Mouse (Mus musculus): Measurements from ENCODE around the gene Ksr1. TPM values are rescaled to one million over a fixed set of nuclear protein-coding genes. Genes with fewer than 3 reads are reported as not detected.

Ksr1 gene
- polyA plus RNA-seq, 1 experiment from 2014 or later = 3.9 TPM

- no peak for ATAC-seq (ENCODE audit: insufficient number of reproducible peaks, insufficient read depth, low FRiP score, low TSS enrichment)
- 96% methylated on average over 10 of the region's 13 CpGs for WGBS
- Histone ChIP-seq H3K4me2 (replicated peaks) (no peak overlapping the region), H3K9ac (no peak overlapping the region), H3K4me1 (peaks cover 9% of the 10 kb centered on the region), H3K4me3 (no peak overlapping the region), H3K9me3 (no peaks in the 10 kb centered on the region), H3K27ac (0 out of 2 replicates have a peak overlapping the region, but pooled peaks have one; percentile 46), H3K36me3 (no peaks in the 10 kb centered on the region), H3K27me3 (no peaks in the 10 kb centered on the region)
These were observed 11.1 kb downstream of the Ksr1 start for GRCm38 (mm10) chr11:79135105-79135503.

GRCm38 (mm10) chr11:79134416-79135104, 11.6 kb downstream of the Ksr1 start:
- Histone ChIP-seq H3K4me3 (no peak overlapping the region), H3K27ac (no peak overlapping the region), H3K9me3 (no peaks in the 10 kb centered on the region), H3K27me3 (no peaks in the 10 kb centered on the region), H3K4me1 (peaks cover 9% of the 10 kb centered on the region), H3K36me3 (no peaks in the 10 kb centered on the region), H3K4me2 (replicated peaks) (no peak overlapping the region), H3K9ac (no peak overlapping the region)
- ATAC-seq (ENCODE audit: insufficient number of reproducible peaks, insufficient read depth, low FRiP score, low TSS enrichment) = no peak
- 82% methylated on average over 13 of the region's 13 CpGs for WGBS

- Histone ChIP-seq H3K36me3 (no peaks in the 10 kb centered on the region), H3K4me2 (replicated peaks) (no peak overlapping the region), H3K9me3 (no peaks in the 10 kb centered on the region), H3K27ac (no peak overlapping the region), H3K27me3 (no peaks in the 10 kb centered on the region), H3K4me1 (peaks cover 9% of the 10 kb centered on the region), H3K9ac (no peak overlapping the region), H3K4me3 (no peak overlapping the region)
- ATAC-seq (ENCODE audit: insufficient number of reproducible peaks, insufficient read depth, low FRiP score, low TSS enrichment) = no peak
- 79% methylated on average over 9 of the region's 9 CpGs for WGBS
These were observed 12.2 kb downstream of the Ksr1 start for GRCm38 (mm10) chr11:79133961-79134360.

DNA sequence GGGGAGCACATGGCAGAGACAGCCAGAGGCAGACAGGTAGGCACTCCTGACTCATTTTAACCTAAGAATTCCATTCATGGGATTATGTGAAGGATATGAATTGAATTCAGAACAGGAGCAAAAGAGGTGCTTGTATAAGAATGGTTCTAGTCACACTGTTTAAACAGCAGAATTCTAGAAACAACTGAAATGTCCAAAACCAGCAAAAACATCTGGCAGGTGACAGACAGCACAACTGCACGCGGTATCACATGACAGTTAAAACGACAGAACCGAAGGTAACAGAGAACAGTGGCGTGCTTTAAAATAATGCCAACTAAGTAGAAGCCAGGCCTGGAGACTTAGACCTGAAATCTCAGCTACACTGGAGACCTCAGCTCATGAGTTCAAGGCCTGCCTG, 13.2 kb downstream of the Ksr1 start:
- peaks cover 9% of the 10 kb centered on the region for H3K4me1 ChIP-seq
- H3K9ac ChIP-seq = no peak overlapping the region
- no peak overlapping the region for H3K27ac ChIP-seq
- H3K4me2 ChIP-seq (replicated peaks) = no peak overlapping the region
- WGBS = 64% methylated on average over 5 of the region's 5 CpGs
- no peak overlapping the region for H3K4me3 ChIP-seq
- H3K27me3 ChIP-seq = no peaks in the 10 kb centered on the region
- H3K36me3 ChIP-seq = no peaks in the 10 kb centered on the region
- ATAC-seq (ENCODE audit: insufficient number of reproducible peaks, insufficient read depth, low FRiP score, low TSS enrichment) = no peak
- H3K9me3 ChIP-seq = no peaks in the 10 kb centered on the region; the same call in 1 of the 2 replicates

DNA sequence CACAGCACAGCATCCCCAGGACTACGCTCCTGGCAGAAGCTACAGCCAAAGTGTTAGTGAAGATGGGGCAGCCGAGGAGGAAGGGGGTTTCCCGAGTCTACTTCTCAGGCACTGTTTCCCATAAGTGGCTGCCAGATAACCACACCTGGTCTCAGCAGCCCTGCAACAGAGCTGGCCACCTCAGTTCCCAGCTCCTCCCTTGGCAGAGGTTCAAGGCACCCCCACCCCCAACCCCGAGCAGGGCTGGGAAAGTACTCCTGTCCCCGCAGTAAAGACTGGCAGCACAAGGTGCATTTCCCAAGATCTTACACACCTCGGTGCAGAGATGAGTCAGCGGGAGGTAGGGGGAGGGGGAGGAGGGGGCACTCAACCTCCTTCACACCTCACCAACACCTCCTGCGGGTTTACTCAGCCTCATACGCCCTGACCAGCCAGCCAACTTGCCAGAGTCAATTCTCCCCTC, 14.2 kb downstream of the Ksr1 start:
- no peak overlapping the region for H3K27ac ChIP-seq
- H3K9me3 ChIP-seq = peaks cover 4% of the 10 kb centered on the region; the same call in 1 of the 2 replicates
- 75% methylated on average over 9 of the region's 9 CpGs for WGBS
- H3K4me2 ChIP-seq (replicated peaks) = no peak overlapping the region
- H3K36me3 ChIP-seq = no peaks in the 10 kb centered on the region
- H3K9ac ChIP-seq = no peak overlapping the region
- H3K27me3 ChIP-seq = no peaks in the 10 kb centered on the region
- H3K4me3 ChIP-seq = no peak overlapping the region
- ATAC-seq (ENCODE audit: insufficient number of reproducible peaks, insufficient read depth, low FRiP score, low TSS enrichment) = 0 out of 2 replicates have a peak, but pooled peaks have one; percentile 28
- H3K4me1 ChIP-seq = peaks cover 9% of the 10 kb centered on the region

DNA sequence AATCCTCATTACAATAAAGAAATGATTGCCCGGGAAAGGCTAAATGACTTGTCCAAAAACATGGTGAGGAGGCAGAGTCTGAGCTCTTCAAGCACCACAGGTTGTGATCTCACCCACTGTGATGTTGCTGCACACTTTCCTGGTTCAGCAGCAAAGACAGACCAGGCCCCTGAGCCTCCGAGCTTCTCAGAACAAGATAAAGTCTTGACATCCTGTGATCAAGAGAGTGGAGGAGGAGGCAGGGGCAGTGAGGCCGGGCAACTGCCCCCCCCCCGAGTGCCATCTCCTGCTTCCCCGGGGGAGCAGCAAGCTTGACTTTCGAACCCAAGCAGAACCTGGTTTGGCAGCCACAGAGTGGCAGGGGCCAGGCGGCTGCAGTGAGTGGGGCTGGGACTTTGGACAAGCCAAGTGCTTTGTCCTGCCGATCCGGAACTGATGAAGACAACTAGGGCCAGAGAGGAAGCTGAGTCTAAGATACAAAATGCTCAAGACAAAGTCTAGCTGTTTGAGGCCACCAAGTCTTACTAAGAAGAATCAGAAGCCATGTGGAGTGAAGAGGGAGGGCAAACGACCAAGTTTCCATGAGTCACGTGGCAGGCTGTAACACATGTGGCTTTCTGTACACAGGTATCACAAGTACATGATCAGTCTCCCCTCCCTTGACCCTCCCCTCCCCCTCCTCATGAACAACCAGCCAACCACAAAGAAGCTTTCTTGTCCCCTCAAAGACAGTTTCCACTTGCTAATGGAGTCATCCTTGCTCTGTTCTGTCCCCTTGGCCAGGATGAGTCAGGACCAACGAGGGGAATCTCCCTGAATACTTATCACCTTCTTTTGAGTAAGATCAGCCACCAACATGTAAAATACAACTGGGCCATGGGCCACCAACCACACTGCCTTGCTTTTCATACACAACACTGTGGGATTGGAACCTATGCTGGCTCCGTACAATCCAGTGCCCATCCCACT, 16.5 kb downstream of the Ksr1 start:
- no peaks in the 10 kb centered on the region for H3K27me3 ChIP-seq
- H3K36me3 ChIP-seq = no peaks in the 10 kb centered on the region
- H3K9ac ChIP-seq = no peak overlapping the region
- H3K4me2 ChIP-seq (replicated peaks) = no peak overlapping the region
- no peak overlapping the region for H3K27ac ChIP-seq
- H3K4me3 ChIP-seq = no peak overlapping the region
- WGBS = 78% methylated on average over 13 of the region's 13 CpGs
- peaks cover 4% of the 10 kb centered on the region; the same call in 1 of the 2 replicates for H3K9me3 ChIP-seq
- ATAC-seq (ENCODE audit: insufficient number of reproducible peaks, insufficient read depth, low FRiP score, low TSS enrichment) = no peak
- 0 out of 2 replicates have a peak, but pooled peaks cover 2% of the 10 kb centered on the region for H3K4me1 ChIP-seq

- peaks cover 4% of the 10 kb centered on the region; the same call in 1 of the 2 replicates for H3K9me3 ChIP-seq
- H3K4me1 ChIP-seq = 0 out of 2 replicates have a peak, but pooled peaks cover 7% of the 10 kb centered on the region
- no peak overlapping the region for H3K9ac ChIP-seq
- H3K27ac ChIP-seq = no peak overlapping the region
- H3K27me3 ChIP-seq = no peaks in the 10 kb centered on the region
- no peak overlapping the region for H3K4me3 ChIP-seq
- no peak overlapping the region for H3K4me2 ChIP-seq (replicated peaks)
- WGBS = 88% methylated on average over 7 of the region's 7 CpGs
- no peaks in the 10 kb centered on the region for H3K36me3 ChIP-seq
- no peak for ATAC-seq (ENCODE audit: insufficient number of reproducible peaks, insufficient read depth, low FRiP score, low TSS enrichment)
These were observed 18.0 kb downstream of the Ksr1 start for GRCm38 (mm10) chr11:79128233-79128632.

DNA sequence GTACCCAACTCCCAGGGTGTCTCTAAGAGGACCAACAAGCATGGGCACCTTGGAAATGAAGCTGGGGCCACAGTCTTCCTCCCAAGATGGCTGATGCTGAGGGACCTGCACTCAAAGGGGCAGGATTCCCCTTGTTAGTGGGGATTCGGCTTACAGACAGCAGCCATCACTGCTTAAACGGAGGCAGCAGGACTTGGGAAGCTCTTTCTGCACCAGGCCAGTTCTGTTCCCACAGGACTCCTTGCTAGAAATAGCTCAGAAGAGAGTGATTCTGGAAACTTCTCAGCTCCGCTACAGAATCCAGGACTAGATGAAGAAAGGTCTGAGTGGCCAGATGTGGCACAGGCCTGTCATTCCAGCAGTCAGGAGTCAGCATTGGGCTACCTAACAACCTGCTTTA, 19.2 kb downstream of the Ksr1 start:
- ATAC-seq (ENCODE audit: insufficient number of reproducible peaks, insufficient read depth, low FRiP score, low TSS enrichment) = no peak
- WGBS = 72% methylated on average over 3 of the region's 3 CpGs
- no peaks in the 10 kb centered on the region for H3K36me3 ChIP-seq
- peaks cover 4% of the 10 kb centered on the region; the same call in 1 of the 2 replicates for H3K9me3 ChIP-seq
- H3K4me1 ChIP-seq = 0 out of 2 replicates have a peak, but pooled peaks cover 7% of the 10 kb centered on the region
- no peak overlapping the region for H3K4me3 ChIP-seq
- no peak overlapping the region for H3K27ac ChIP-seq
- H3K4me2 ChIP-seq (replicated peaks) = no peak overlapping the region
- H3K27me3 ChIP-seq = no peaks in the 10 kb centered on the region
- no peak overlapping the region for H3K9ac ChIP-seq

DNA sequence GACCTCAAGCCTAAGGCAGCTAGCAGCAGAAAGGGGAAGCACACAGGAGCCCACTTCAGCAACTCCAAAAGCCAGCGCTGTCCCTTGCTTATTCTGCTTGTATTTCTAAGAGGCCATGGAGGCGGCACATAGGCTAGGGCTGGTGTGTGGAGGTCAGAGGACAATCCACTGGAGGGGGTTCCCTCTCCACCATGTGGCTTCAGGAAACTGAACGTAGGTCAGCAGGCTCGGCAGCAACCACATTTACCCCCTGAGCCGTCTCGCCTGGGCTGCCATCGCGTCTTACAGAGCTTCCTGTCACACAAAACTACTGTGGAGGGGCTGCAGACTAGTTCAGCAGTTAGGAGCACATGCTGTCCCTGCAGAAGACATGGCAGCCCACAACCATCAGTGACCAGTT, 20.4 kb downstream of the Ksr1 start:
- H3K9ac ChIP-seq = no peak overlapping the region
- no peak overlapping the region for H3K4me2 ChIP-seq (replicated peaks)
- H3K9me3 ChIP-seq = peaks cover 4% of the 10 kb centered on the region; the same call in 1 of the 2 replicates
- no peak for ATAC-seq (ENCODE audit: insufficient number of reproducible peaks, insufficient read depth, low FRiP score, low TSS enrichment)
- no peak overlapping the region for H3K27ac ChIP-seq
- 0 out of 2 replicates have a peak, but pooled peaks cover 7% of the 10 kb centered on the region for H3K4me1 ChIP-seq
- no peak overlapping the region for H3K4me3 ChIP-seq
- no peaks in the 10 kb centered on the region for H3K36me3 ChIP-seq
- WGBS = 48% methylated on average over 8 of the region's 8 CpGs
- no peaks in the 10 kb centered on the region for H3K27me3 ChIP-seq

GRCm38 (mm10) chr11:79122556-79122955, 23.7 kb downstream of the Ksr1 start:
- ATAC-seq (ENCODE audit: insufficient number of reproducible peaks, insufficient read depth, low FRiP score, low TSS enrichment) = no peak
- no peak overlapping the region for H3K27ac ChIP-seq
- H3K9ac ChIP-seq = no peak overlapping the region
- H3K27me3 ChIP-seq = no peaks in the 10 kb centered on the region
- 85% methylated on average over 10 of the region's 10 CpGs for WGBS
- H3K9me3 ChIP-seq = 0 out of 2 replicates have a peak, but pooled peaks cover 1% of the 10 kb centered on the region
- no peak overlapping the region for H3K4me2 ChIP-seq (replicated peaks)
- no peak overlapping the region for H3K4me3 ChIP-seq
- H3K36me3 ChIP-seq = no peaks in the 10 kb centered on the region
- H3K4me1 ChIP-seq = 0 out of 2 replicates have a peak, but pooled peaks cover 7% of the 10 kb centered on the region

DNA sequence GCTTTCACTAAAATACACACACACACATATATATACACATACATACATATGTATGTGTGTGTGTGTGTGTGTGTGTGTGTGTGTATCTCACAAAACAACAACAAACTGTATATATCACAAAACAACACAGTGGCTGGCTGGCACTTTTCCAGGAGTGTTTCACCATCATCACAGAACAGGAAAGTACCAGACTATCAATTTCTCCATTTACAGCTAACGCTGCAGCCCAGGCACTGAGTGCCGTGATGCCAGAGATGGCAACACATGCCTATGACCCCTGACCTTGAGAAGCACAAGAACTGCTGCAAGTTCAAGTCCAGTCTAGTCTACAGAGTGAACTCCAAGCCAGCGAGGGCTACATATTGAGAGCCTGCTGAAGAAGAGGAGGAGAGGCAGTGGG, 26.1 kb downstream of the Ksr1 start:
- H3K4me1 ChIP-seq = peaks cover 15% of the 10 kb centered on the region
- no peak overlapping the region for H3K4me2 ChIP-seq (replicated peaks)
- no peaks in the 10 kb centered on the region for H3K9me3 ChIP-seq
- H3K9ac ChIP-seq = no peak overlapping the region
- no peak overlapping the region for H3K4me3 ChIP-seq
- ATAC-seq (ENCODE audit: insufficient number of reproducible peaks, insufficient read depth, low FRiP score, low TSS enrichment) = no peak
- H3K36me3 ChIP-seq = no peaks in the 10 kb centered on the region
- WGBS = 77% methylated on average over 3 of the region's 3 CpGs
- no peak overlapping the region for H3K27ac ChIP-seq
- H3K27me3 ChIP-seq = no peaks in the 10 kb centered on the region
